Mouse (Mus musculus) liver, embryonic 11.5 days (tissue): ENCODE measurements around the gene Paqr9. TPM values are rescaled to one million over a fixed set of nuclear protein-coding genes. Genes with fewer than 3 reads are reported as not detected.

Experiments used
- ATAC-seq: fragments of 200-750 bp; cut with Nextera tagmentation; replicated peaks from 2 replicates; pipeline ENCODE4 v1.8.0; 2017; ENCODE audit warnings: moderate number of reproducible peaks, mild to moderate bottlenecking, moderate TSS enrichment, moderate library complexity; ENCODE audit not compliant: low FRiP score
- DNase-seq: peaks from one replicate; pipeline ENCODE4 v3.0.0-alpha.2; 2017; ENCODE audit warnings: low spot score
- H3K27ac ChIP-seq: fragments of 300-500 bp; sonication (generic); 2 replicates; pipeline ENCODE4 v1.5.1; 2014; ENCODE audit warnings: mild to moderate bottlenecking, low read depth, low read length, control low read depth
- H3K27me3 ChIP-seq: fragments of 300-500 bp; sonication (generic); replicated peaks from 2 replicates; pipeline ENCODE4 v1.6.1; 2014; ENCODE audit warnings: low read length, mixed read lengths; ENCODE audit not compliant: control insufficient read depth, insufficient read depth
- H3K36me3 ChIP-seq: fragments of 300-500 bp; sonication (generic); 2 replicates; pipeline ENCODE4 v1.6.1; 2014; ENCODE audit warnings: mild to moderate bottlenecking, low read length, moderate library complexity, mixed read lengths; ENCODE audit not compliant: control insufficient read depth, insufficient read depth
- H3K4me1 ChIP-seq: fragments of 300-500 bp; sonication (generic); replicated peaks from 2 replicates; pipeline ENCODE4 v1.6.1; 2014; ENCODE audit warnings: low read length, mixed read lengths; ENCODE audit not compliant: control insufficient read depth, insufficient read depth
- H3K4me2 ChIP-seq: fragments of 300-500 bp; sonication (generic); 2 replicates; pipeline ENCODE4 v1.6.1; 2014; ENCODE audit warnings: mild to moderate bottlenecking, control low read depth, moderate library complexity
- H3K4me3 ChIP-seq: fragments of 300-500 bp; sonication (generic); 2 replicates; pipeline ENCODE4 v1.5.1; 2014; ENCODE audit warnings: low read depth, low read length, control low read depth
- H3K9ac ChIP-seq: fragments of 300-500 bp; sonication (generic); 2 replicates; pipeline ENCODE4 v1.6.1; 2014; ENCODE audit warnings: low read depth, low read length, control low read depth
- H3K9me3 ChIP-seq: fragments of 300-500 bp; sonication (generic); 2 replicates; pipeline ENCODE4 v1.6.1; 2016; ENCODE audit warnings: low read length, inconsistent platforms, mixed read lengths; ENCODE audit not compliant: control insufficient read depth
- WGBS: fragments of 180-500 bp; shearing (Covaris S2); extraction: QIAGEN DNeasy Blood & Tissue Kit; methylation state at CpG from one replicate; pipeline ENCODE4 v1.1.7; 2014; 5-methylcytosine and 5-hydroxymethylcytosine counted together
- polyA plus RNA-seq: library from polyadenylated mRNA; unstranded; fragments of >200 nt; fragmentation: Nextera tagmentation; extraction: Ambion mirVana; gene quantifications from 2 replicates; pipeline ENCODE4 v1.2.1, GENCODE M21; 2014

Gene Paqr9
- polyA plus RNA-seq, 1 experiment from 2014 or later = 13.8 TPM

GRCm38 (mm10) chr9:95540487-95540886 lies 19.0 kb upstream of the Paqr9 start:
- no peaks in the 10 kb centered on the region for H3K4me1 ChIP-seq
- WGBS = 49% methylated on average over 4 of the region's 4 CpGs
- no peak overlapping the region for H3K27ac ChIP-seq
- DNase-seq (no peak), ATAC-seq (peak; percentile 77)
- no peak overlapping the region for H3K4me3 ChIP-seq
- no peak overlapping the region for H3K4me2 ChIP-seq
- H3K9me3 ChIP-seq = no peaks in the 10 kb centered on the region
- no peak overlapping the region for H3K9ac ChIP-seq
- no peaks in the 10 kb centered on the region for H3K36me3 ChIP-seq
- H3K27me3 ChIP-seq = no peaks in the 10 kb centered on the region

GRCm38 (mm10) chr9:95541208-95541607 lies 18.2 kb upstream of the Paqr9 start:
- no peak overlapping the region for H3K4me2 ChIP-seq
- no peaks in the 10 kb centered on the region for H3K4me1 ChIP-seq
- H3K27me3 ChIP-seq = no peaks in the 10 kb centered on the region
- ATAC-seq (no peak), DNase-seq (no peak)
- no peak overlapping the region for H3K9ac ChIP-seq
- H3K36me3 ChIP-seq = no peaks in the 10 kb centered on the region
- H3K4me3 ChIP-seq = no peak overlapping the region
- peak overlapping the region; percentile 48 for H3K27ac ChIP-seq
- no peaks in the 10 kb centered on the region for H3K9me3 ChIP-seq

GRCm38 (mm10) chr9:95541650-95542432 lies 17.6 kb upstream of the Paqr9 start:
- Histone ChIP-seq H3K36me3 (no peaks in the 10 kb centered on the region), H3K4me1 (no peaks in the 10 kb centered on the region), H3K4me3 (no peak overlapping the region), H3K27me3 (no peaks in the 10 kb centered on the region), H3K9me3 (no peaks in the 10 kb centered on the region), H3K27ac (peak overlapping the region; percentile 68), H3K4me2 (no peak overlapping the region), H3K9ac (no peak overlapping the region)
- 66% methylated on average over 15 of the region's 15 CpGs for WGBS
- no peak for DNase-seq
- 0 out of 2 replicates have a peak, but pooled peaks have one; percentile 1 for ATAC-seq

GRCm38 (mm10) chr9:95542475-95542874 lies 17.0 kb upstream of the Paqr9 start:
- H3K4me2 ChIP-seq = no peak overlapping the region
- ATAC-seq = 0 out of 2 replicates have a peak, but pooled peaks have one; percentile 10

GRCm38 (mm10) chr9:95544598-95544997 lies 14.9 kb upstream of the Paqr9 start:
- Histone ChIP-seq H3K4me3 (no peak overlapping the region), H3K9ac (no peak overlapping the region), H3K27ac (no peak overlapping the region), H3K36me3 (no peaks in the 10 kb centered on the region), H3K4me1 (no peaks in the 10 kb centered on the region), H3K9me3 (no peaks in the 10 kb centered on the region), H3K4me2 (no peak overlapping the region), H3K27me3 (no peaks in the 10 kb centered on the region)
- 88% methylated on average over 4 of the region's 4 CpGs for WGBS
- ATAC-seq (no peak), DNase-seq (no peak)

More at GRCm38 (mm10) chr9:95542475-95542874, 17.0 kb upstream of the Paqr9 start:
- H3K9me3 ChIP-seq = no peaks in the 10 kb centered on the region
- no peak overlapping the region for H3K4me3 ChIP-seq
- H3K9ac ChIP-seq = no peak overlapping the region
- H3K4me1 ChIP-seq = no peaks in the 10 kb centered on the region
- DNase-seq = no peak
- WGBS = 73% methylated on average over 6 of the region's 6 CpGs
- H3K27ac ChIP-seq = peak overlapping the region; percentile 68
- no peaks in the 10 kb centered on the region for H3K36me3 ChIP-seq
- no peaks in the 10 kb centered on the region for H3K27me3 ChIP-seq

- DNase-seq (no peak), ATAC-seq (peak; percentile 84)
- peaks cover 14% of the 10 kb centered on the region for H3K4me1 ChIP-seq
- no peak overlapping the region for H3K9ac ChIP-seq
- H3K4me3 ChIP-seq = no peak overlapping the region
- H3K4me2 ChIP-seq = no peak overlapping the region
- H3K27me3 ChIP-seq = no peaks in the 10 kb centered on the region
- no peaks in the 10 kb centered on the region for H3K36me3 ChIP-seq
- H3K9me3 ChIP-seq = no peaks in the 10 kb centered on the region
- 35% methylated on average over 7 of the region's 7 CpGs for WGBS
- no peak overlapping the region for H3K27ac ChIP-seq
Observed at GRCm38 (mm10) chr9:95546679-95547078, 12.8 kb upstream of the Paqr9 start.

- Histone ChIP-seq H3K27ac (no peak overlapping the region), H3K4me3 (no peak overlapping the region), H3K4me2 (no peak overlapping the region), H3K9ac (no peak overlapping the region), H3K27me3 (no peaks in the 10 kb centered on the region), H3K9me3 (no peaks in the 10 kb centered on the region), H3K36me3 (no peaks in the 10 kb centered on the region), H3K4me1 (peaks cover 33% of the 10 kb centered on the region)
- 72% methylated on average over 15 of the region's 15 CpGs for WGBS
- DNase-seq (no peak), ATAC-seq (no peak)
Observed at GRCm38 (mm10) chr9:95549626-95550411, 9.6 kb upstream of the Paqr9 start.

GRCm38 (mm10) chr9:95550856-95551774 lies 8.3 kb upstream of the Paqr9 start:
- ATAC-seq (peak; percentile 85), DNase-seq (no peak)
- no peaks in the 10 kb centered on the region for H3K36me3 ChIP-seq
- 36% methylated on average over 9 of the region's 9 CpGs for WGBS
- H3K9ac ChIP-seq = no peak overlapping the region; the same call in 1 of the 2 replicates
- no peaks in the 10 kb centered on the region for H3K9me3 ChIP-seq
- H3K4me1 ChIP-seq = peaks cover 45% of the 10 kb centered on the region
- peak overlapping the region; percentile 57 for H3K27ac ChIP-seq
- peak overlapping the region; percentile 48 for H3K4me2 ChIP-seq
- H3K4me3 ChIP-seq = no peak overlapping the region
- no peaks in the 10 kb centered on the region for H3K27me3 ChIP-seq
